Mouse (Mus musculus): ENCODE measurements at regions not wholly inside any gene's neighbourhood (a gene's known extent, or its start where the extent isn't known, plus 50 kb on each side); places are given as distances from the start of the nearest gene placed in this dataset.

- peak; percentile 57 to 61 for DNase-seq
Measured at GRCm38 (mm10) chr5:115790436-115790835, 54.6 kb upstream of the Cit start.
